Mouse (Mus musculus) lung, adult 2 months (tissue): ENCODE data around the gene Tmprss15. TPM values are rescaled to one million over a fixed set of nuclear protein-coding genes. Genes with fewer than 3 reads are reported as not detected.

ENCODE experiments used
- DNase-seq: peaks from one replicate; pipeline ENCODE4 v3.0.0; 2022
- H3K4me1 ChIP-seq: fragments of 200-500 bp; 2 replicates; pipeline ENCODE4 v1.6.1; 2011; ENCODE audit warnings: low read length; ENCODE audit not compliant: control insufficient read depth, insufficient read depth
- H3K4me3 ChIP-seq: fragments of 200-500 bp; replicated peaks from 2 replicates; pipeline ENCODE3; 2011; ENCODE audit warnings: low read depth, mild to moderate bottlenecking, control low read depth, low read length; ENCODE audit errors: extremely low read depth
- CTCF ChIP-seq: fragments of 200-500 bp; IDR thresholded peaks from 2 replicates; pipeline ENCODE4 v1.5.1; 2011; ENCODE audit warnings: mild to moderate bottlenecking, low read length, control low read depth; ENCODE audit not compliant: insufficient read depth
- POLR2A ChIP-seq: fragments of 200-500 bp; IDR thresholded peaks from 2 replicates; pipeline ENCODE4 v1.6.1; 2011; ENCODE audit warnings: low read depth, mild to moderate bottlenecking, control low read depth, low read length, borderline replicate concordance; ENCODE audit errors: extremely low read depth
- WGBS: fragments of 180-500 bp; shearing (Covaris S2); methylation state at CpG from one replicate; pipeline ENCODE4 v1.1.7; 2018; 5-methylcytosine and 5-hydroxymethylcytosine counted together
- polyA plus RNA-seq: library from polyadenylated mRNA; depleted of rRNA; stranded (reverse); fragments of >200 nt; gene quantifications from 2 replicates; pipeline ENCODE4 v1.2.3, GENCODE M21; 2012; rRNA removed

Gene Tmprss15
- polyA plus RNA-seq, 1 experiment = not detected

- DNase-seq = no peak
- no peak within 1 kb of the TSS for H3K4me3 ChIP-seq
Observed at GRCm38 (mm10) chr16:78930382-78931286, 160.3 kb downstream of the Tmprss15 start, which contains the start of gene Chodl. Gene Chodl (plus strand): TSS chr16:78930948.

GRCm38 (mm10) chr16:78922644-78923043, 168.3 kb downstream of the Tmprss15 start:
- 67% methylated on average over 5 of the region's 5 CpGs for WGBS
- no peak overlapping the region for H3K4me3 ChIP-seq
- TF ChIP-seq POLR2A (no peak), CTCF (no peak)
- DNase-seq = no peak
- no peaks in the 10 kb centered on the region for H3K4me1 ChIP-seq

More at GRCm38 (mm10) chr16:78930382-78931286, 160.3 kb downstream of the Tmprss15 start, which contains the start of gene Chodl:
- no peak for TF ChIP-seq CTCF
- WGBS = 12% methylated on average over 19 of the region's 19 CpGs
- no peaks in the 10 kb centered on the region for H3K4me1 ChIP-seq

Other genes with a start within 250 kb of the Tmprss15 start
- gene Chodl, start 160.1 kb downstream of the Tmprss15 start, polyA plus RNA-seq = 0.17 TPM in 1 of 2 replicates, not detected in the other